Mouse (Mus musculus) lung, postnatal 10 days (tissue): Measurements from ENCODE around the gene Dnajb12.

Source experiments
- DNase-seq: peaks from one replicate; pipeline ENCODE4 v3.0.0; 2021

Gene Dnajb12

DNA sequence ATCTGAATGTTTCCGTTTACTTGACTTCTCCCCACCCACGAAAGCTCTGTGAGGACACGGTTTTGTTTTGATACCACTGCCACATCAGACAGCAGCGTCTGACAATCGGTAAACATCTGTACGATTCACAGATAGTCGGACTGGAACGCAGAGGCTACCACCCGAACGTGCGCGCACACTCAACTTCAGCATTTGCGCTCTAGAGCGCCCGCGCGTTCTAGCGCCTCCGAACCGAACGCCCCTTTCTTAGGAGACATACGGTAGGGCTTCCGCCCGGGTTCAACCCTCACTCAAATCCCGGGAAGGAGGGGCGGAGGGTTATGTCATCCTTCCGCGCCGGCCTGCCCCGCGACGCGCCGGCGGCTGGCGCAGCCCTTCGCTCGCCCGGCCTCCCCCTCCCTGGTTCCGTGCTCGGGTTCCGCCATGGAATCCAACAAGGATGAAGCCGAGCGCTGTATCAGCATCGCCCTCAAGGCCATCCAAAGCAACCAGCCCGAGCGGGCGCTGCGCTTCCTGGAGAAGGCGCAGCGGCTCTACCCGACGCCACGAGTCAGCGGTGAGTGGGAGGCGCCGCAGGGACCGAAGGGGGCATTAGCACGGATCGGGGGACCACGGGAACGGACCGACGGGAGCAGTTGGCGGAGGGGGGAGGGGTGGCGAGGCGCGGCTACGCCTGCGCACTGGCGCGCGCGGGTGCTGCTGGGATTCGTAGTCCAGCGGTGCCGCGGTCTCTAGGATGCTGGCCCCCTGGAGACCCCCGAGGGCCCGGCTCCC, at the start of gene Dnajb12:
Gene Dnajb12, plus strand, starts transcription at position 302 of the 774 bp plus-strand sequence.
- DNase-seq = peak; percentile 97

DNA sequence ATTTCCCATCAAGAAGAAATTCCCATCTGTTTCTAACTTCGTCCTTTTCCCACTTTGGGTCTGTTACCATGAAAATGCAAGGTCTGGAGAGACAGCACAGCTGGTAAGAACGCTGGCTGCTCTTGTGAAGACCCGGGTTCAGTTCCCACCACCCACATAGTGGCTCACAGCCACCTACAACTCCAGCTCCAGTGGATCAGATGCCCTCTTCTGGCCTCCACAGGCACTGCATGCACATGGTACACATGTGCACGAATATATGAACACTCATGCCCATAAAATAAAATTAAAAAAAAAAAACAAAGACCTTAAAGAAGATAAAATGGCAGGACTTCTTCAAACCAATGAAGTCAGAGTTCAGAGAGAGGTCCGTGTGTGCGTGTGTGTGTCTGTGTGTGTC, 49.5 kb upstream of the Dnajb12 start:
- DNase-seq = no peak

- no peak for DNase-seq
Measured at GRCm38 (mm10) chr10:59831950-59832349, 47.4 kb upstream of the Dnajb12 start.

DNA sequence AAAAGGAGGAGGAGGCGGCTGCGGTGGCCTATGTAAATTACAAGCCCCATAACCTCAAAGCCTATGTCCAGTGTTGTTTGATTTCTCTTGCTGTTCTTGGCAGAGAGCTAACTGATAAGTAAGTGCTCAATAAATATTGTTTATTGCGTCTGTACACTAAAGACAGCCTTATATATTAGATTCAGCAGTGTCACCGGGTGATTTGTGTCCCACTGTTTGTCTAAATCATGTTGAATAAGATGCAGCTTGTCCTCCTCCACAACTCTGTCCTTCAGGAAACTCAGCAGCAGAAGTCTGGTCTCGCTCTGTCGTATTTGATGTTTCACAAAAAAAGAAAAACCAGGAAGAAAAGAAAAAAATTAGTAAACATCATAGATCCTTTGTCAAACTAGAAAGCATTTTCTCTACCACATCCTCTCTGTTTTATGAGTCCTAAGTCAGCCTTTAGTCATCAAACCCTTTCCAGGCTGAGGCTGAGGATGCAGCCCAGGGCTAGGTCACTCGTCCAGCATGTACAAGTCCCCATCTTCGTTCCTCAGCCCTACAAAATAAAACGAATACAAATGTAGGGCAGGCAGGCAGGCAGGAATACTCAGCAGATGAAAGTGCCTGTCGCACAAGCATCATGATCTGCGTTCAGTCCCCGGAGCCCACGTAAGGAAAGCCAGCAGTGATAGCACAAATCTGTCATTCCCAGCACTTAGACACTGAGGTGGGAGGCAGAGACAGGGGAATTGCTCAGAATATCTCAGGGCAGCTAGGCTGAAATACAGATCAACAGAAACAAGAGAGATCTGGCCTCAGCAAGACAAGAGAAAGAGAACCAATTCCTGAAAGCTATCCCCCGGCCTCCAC, 43.8 kb upstream of the Dnajb12 start:
- no peak for DNase-seq

GRCm38 (mm10) chr10:59837490-59837889, 41.9 kb upstream of the Dnajb12 start:
- no peak for DNase-seq

DNA sequence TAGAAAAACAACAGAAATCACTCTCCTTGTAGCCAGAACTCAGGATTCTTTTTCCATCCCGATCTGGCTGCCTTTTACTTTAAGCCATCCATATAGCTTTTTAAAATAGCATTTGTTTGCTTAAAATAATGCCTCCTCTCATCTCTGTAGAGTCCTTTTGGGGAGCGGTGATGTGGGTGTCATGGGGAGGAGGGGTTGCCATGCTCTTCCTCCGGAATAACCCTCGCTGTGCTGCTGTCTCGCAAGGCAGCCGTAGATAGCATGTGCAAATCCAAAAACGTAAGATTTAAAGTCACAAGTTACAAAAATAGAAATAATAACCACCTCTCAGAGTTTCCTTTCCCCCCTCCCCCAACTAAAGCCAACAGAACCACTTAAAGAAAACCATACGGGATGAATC, 37.9 kb upstream of the Dnajb12 start:
- no peak for DNase-seq

DNA sequence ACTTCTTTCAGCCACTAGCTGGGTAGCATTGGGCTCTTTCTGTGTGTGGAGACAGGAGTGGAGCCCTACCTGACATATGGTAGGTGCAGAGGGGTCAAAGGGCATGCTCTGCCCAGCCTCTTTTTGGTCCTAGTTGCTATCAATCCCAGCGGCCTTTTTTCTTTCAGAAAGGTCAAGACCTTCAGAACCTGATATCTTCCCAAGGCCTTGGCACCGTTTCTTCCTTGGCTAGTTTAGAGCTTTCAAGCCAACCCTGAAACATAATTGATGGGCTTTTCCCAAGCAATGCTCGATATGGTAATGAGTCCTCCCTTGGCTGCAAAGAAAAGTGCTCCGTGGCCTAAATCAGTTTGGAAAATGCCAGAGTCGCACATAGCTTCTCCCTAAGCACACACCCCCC, 36.2 kb upstream of the Dnajb12 start:
- no peak for DNase-seq

DNA sequence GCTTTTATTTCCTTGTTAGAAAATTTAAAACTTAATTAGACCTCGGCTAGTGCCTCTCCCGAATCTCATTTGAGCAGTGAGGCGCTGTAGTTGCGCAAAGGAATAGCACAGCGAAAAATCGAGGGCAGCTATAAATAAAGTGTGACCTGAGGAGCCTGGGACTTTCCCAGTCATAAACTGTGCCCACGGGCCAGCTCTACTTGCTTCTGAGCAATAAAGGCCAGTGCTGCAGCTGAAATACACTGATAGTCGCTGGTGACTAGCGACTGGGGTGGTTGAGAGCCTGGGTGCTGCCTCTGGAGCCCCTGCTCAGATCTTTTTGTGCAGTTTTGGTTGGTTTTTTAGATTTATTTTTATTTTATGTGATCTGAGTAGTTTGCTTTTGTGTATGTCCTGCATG, 34.7 kb upstream of the Dnajb12 start:
- no peak for DNase-seq

- DNase-seq = no peak
Measured at GRCm38 (mm10) chr10:59846416-59846815, 32.9 kb upstream of the Dnajb12 start.

- DNase-seq = no peak
Measured at GRCm38 (mm10) chr10:59848079-59848877, 31.1 kb upstream of the Dnajb12 start.

GRCm38 (mm10) chr10:59848953-59849352, 30.4 kb upstream of the Dnajb12 start:
- DNase-seq = no peak

DNA sequence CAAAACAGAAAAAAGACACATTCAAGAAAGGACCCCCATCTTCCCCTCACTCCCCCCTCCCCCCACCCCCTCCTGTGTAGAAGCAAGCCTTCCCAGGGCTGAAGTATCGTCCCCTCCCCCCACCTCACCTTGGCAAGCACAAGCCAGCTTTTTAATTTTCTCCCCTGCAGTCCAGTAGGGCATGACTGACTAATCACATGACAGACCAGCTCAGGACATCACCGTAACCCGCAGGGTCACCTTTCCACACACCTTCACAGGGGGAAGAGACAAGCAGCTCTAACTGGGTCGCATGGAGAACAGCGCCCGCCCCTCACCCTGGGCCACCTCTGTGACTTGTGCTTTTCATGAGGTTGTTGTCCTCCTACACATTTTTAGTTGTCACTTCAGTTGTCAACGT, 30.0 kb upstream of the Dnajb12 start:
- DNase-seq = no peak

- DNase-seq = no peak
Measured at GRCm38 (mm10) chr10:59857157-59857556, 22.2 kb upstream of the Dnajb12 start.

DNA sequence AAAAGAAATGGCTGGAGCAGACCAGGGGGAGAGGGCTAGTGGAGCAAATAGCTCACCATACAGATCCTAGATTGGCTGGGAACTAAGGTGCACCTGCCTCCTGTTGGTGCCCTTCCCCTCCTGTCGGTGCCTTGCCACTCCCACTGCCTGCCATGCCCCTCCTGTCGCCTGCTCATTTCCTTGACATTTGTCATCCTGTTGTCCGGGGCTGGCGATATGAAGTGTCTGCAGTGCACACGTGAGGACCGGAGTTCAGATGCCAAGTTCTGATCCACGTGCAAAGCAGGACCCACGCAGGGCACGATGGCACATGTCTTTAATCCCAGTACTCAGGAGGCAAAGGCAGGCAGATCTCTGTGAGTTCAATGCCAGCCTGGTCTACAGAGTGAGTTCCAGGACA, 18.7 kb upstream of the Dnajb12 start:
- DNase-seq = no peak

GRCm38 (mm10) chr10:59861201-59861600, 18.2 kb upstream of the Dnajb12 start:
- DNase-seq = no peak

DNA sequence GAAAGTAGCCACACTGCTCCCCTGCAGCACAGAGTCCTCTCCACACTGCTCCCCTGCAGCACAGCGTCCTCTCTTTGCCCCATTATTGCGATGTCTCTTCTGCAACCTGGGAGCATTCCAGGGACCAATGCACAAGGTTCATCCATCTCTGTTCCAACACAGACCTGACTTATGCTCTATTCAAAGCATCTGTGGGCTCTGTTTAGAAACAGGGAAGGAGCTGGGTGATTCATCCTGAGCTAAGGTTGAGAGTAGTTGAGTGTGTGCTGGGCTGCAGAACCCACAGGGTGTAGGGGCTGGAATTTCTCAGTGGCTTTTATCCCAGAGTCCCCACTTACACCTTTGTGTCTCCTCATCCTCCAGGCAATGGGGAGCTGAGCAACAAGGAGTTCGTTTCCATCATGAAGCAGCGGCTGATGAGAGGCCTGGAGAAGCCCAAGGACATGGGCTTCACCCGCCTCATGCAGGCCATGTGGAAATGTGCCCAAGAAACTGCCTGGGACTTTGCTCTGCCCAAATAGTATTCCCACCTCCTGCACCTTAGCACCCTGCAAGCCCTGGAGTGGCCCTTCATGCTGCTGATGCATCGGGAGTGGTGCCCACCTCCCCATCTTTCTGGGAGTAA, 16.4 kb upstream of the Dnajb12 start:
- no peak for DNase-seq

GRCm38 (mm10) chr10:59863620-59864019, 15.7 kb upstream of the Dnajb12 start:
- DNase-seq = no peak

DNA sequence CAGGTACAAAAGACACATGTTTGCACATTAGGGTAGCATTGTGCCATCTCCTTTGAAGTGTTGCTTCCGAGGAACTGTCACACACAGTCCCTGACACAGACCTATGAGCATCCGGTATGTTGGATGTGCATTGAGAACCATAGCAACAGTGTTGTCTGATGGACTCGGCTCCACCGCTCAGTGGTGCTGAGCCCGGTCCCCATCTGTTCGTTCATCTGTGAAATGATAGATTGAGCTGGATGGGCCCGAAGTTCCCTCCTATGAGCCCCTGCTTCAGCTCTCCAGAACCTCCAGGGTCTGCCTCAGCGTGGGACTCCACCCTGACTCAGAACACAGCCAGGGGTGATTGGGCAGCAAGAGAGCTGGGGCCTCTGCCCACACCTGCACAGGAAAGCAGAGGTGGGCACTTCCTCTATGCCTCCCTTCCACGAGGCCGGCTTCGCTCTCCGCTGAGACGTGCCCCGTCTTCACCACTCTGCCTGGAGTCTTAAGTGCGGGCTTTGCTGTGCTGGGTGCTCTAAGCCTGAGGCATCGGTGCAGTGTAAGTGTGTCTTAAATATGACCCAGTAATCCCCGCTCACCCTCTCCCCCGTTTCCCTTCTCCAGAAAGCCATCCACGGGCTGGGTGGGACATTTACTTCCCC, 15.0 kb upstream of the Dnajb12 start:
- no peak for DNase-seq

DNA sequence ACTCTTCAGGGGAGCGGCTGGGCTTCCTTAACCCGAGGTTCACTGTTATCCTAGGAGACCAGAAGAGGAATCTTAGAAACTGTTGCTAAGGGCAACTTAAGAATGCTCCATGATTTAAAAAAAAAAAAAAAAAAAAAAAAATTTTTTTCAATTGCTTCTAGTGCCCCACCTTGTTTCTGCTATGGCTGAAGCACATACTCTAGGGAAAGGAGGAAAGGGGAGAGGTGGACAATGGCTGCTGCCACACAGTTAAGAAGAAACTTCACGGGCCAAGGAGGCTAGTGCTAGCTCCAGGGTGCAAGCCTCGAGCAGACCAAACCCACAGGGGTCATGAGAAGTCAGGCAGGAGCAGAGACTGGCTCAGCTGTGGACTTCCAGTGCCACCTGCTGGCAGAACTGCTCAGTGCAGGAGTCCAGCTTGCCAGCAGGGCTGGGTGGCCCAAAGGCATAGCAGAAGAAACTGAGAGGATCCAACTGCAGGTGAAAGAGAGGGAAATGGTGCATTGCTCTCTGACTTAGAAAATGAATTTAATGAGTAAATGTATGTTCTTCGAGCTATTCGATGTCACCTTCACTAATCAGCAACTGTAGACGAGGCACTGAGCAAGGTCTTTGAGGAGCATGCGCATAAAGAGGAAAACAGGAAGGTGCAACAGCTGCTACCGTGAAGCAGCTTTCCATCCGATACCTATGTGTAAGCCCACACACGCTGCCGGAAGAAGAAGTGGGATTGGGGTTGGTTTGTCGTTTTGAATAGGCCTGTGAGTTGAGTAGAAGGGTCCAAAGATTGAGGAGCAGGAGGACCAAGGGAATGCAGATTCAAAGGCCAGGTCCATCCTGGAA, 14.3 kb upstream of the Dnajb12 start:
- DNase-seq = peak; percentile 89

DNA sequence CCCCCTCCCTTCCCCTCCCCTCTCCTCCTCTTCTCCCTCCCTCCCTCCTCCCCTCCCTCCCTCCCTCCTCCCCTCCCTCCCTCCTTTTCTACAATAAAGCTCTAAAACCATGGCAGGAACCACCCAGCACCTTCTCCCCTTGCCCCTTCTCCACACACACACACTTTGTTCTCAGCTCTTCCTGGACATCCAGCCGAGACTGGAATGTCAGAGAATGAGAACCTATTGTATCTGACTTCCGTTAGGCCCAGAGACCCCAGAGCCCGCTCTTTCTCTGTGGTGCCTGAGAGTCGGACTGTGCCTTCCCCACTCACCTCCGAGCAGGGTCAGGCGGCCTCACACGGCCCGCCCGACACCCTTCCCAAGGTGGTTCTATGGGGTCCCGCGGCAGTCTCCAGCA, 11.1 kb upstream of the Dnajb12 start:
- no peak for DNase-seq

GRCm38 (mm10) chr10:59870038-59870437, 9.3 kb upstream of the Dnajb12 start:
- no peak for DNase-seq
